Mouse (Mus musculus): ENCODE results near the gene Fndc8.

The Fndc8 gene

GRCm38 (mm10) chr11:82870173-82871030 lies 21.5 kb upstream of the Fndc8 start:
- DNase-seq: peak; percentile 81

- peak; percentile 99 for DNase-seq
These were observed 20.9 kb upstream of the Fndc8 start, which contains the start of gene Rffl for GRCm38 (mm10) chr11:82871031-82871446. Gene Rffl, minus strand, starts transcription at chr11:82871210.

- DNase-seq: no peak
These were observed 17.0 kb upstream of the Fndc8 start for GRCm38 (mm10) chr11:82874924-82875323.

GRCm38 (mm10) chr11:82875631-82876030 lies 16.3 kb upstream of the Fndc8 start:
- DNase-seq: no peak

DNA sequence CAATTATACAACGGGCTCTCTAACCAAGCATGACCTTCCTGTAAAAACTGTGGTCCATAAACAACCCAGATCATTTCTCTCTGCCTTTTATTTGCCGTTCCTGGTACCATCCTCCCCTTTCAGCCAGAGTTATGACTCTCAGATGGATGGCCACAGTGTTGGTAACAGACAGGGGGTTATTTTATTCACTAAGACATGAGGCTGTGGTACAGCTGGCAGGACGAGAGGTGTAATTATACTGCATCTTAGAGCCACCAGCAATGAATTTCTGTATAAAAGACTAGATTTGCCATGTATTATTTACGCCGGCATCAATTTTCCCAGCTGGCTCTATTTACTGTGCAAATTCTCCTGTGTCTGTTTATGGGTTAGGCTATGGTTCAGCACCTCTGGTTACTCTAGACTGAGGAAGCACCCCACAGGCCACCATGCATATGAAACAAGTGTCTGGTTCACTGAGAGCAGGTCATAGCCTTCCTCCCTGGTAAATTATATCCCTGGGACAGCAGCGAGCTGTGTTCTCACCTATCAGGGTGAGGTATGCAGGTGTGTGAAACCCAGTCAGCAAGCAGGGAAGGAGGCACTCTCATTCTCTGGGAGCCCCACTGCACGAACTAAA lies 14.1 kb upstream of the Fndc8 start:
- DNase-seq: no peak

GRCm38 (mm10) chr11:82883180-82883579 lies 8.7 kb upstream of the Fndc8 start:
- DNase-seq: no peak

GRCm38 (mm10) chr11:82886559-82886958 lies 5.4 kb upstream of the Fndc8 start:
- no peak for DNase-seq

DNA sequence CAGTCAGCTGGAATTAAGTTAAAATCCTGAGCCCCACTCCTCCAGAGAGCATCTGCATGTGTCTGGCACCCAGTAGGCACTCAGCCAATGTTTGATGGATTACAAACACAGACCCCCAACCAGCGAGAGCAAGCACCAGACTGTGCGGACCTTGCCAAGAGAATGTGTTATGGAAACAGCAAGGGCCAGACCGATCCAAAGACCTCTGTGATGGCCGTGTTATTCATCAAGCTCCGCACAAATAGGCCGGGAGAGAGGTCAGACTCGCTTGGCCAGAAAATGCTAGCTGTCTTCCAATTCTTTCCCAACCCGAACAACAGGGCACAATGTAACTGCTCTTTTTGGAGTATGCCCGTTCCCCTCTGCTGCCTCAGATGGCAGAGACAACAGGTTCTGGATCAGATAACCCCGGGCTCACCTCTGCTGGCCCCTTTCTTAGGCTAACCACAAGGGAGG lies 3.4 kb upstream of the Fndc8 start:
- peak; percentile 51 for DNase-seq

GRCm38 (mm10) chr11:82889524-82890341 lies 2.2 kb upstream of the Fndc8 start:
- peak; percentile 45 for DNase-seq

DNA sequence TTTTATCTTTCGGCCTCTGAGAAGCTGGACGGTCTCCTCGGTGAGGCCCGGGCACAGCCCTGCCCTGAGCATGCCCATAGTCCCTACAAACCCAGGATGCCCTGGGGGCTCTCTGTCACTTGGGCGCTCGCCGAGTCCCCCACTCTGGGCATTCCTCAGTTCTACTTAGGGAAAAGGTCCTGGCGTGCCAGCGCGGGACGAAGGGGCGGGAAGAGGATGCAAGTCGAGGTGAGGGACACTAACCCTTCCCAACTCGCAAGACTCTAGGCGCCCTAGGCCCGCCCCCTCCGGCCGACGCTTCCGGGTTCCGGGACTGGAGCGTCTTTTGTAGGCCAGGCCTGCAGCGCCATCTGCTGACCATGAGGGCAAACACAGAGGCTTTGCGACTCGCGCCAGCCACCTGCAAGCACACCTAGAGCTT lies 1.6 kb upstream of the Fndc8 start, which contains the start of gene Rad51d:
Gene Rad51d (minus strand): TSS at position 273 of the 421 bp plus-strand sequence.
- DNase-seq: peak; percentile 97

DNA sequence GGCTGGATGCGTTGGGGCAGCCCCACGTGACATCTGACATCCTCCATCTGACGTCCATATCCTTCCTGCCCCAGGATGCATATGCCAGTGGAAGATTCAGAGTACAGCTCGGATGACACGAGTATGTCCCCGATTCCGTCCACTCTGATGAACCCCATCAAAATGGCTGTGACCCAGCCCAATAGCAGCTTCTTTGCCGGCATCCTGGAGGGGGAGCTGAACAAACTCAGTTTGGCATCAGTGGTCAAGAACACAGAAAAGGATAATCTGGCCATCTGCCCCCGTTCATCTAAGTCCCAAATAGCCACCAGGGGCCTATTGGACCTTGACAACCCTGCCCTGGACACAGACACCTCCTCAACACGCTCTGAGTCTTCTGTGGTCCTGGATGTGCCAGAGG lies 5.6 kb downstream of the Fndc8 start:
- DNase-seq: peak; percentile 41

GRCm38 (mm10) chr11:82899720-82900119 lies 7.8 kb downstream of the Fndc8 start:
- no peak for DNase-seq

DNA sequence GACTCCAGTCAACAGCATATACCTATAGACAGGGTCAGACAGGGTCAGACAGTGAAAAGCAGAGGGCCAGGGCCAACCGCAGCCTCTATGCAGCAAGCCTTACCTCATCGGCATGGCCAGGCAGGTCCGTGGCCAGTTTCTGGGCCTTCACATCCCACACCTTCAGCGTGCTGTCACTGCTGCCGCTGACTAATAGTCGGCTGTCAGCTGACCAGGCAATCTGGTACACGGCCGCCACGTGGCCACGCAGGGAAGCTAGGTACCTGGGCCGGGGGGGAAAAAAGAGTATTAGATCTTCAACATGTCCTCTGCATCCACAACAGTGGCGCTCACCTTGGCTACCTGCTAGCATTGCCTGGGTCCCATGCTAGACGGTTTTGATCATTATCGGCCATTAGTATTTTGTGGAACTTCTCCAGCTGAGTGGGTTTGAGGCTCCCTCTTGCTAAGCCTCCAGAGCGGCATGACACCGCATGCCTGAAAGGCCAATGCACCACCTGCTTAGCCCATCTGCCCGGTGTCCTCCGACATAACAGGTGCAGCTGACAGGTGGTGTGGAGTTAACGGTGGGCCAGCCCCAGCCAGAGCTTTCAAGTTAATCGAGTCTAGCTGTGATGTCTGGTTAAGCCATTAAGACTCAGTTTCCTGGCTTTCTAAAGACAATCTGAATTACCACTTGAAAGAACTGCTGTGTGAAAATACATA lies 9.8 kb downstream of the Fndc8 start:
- DNase-seq: no peak

DNA sequence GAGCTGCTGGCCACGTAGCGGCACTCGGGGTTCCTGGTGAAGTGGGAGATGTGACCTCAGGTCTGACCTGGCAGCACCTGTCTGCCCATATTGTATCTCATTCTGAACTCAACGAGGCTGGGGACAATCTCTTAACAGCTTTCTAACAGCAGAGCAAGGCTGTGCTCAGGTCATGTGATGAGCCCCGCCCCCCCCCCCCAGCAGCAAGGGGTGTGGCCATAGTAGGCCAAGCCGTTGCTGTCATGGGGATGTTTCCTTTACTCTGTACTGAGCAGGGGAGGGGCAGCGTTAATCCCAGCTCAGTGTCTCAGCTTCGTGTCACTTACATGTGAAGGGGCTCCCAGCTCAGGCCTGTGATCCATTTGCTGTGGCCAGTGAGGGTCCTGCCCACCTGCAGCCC lies 13.0 kb downstream of the Fndc8 start:
- DNase-seq: no peak

- no peak for DNase-seq
These were observed 13.9 kb downstream of the Fndc8 start for GRCm38 (mm10) chr11:82905816-82906215.

DNA sequence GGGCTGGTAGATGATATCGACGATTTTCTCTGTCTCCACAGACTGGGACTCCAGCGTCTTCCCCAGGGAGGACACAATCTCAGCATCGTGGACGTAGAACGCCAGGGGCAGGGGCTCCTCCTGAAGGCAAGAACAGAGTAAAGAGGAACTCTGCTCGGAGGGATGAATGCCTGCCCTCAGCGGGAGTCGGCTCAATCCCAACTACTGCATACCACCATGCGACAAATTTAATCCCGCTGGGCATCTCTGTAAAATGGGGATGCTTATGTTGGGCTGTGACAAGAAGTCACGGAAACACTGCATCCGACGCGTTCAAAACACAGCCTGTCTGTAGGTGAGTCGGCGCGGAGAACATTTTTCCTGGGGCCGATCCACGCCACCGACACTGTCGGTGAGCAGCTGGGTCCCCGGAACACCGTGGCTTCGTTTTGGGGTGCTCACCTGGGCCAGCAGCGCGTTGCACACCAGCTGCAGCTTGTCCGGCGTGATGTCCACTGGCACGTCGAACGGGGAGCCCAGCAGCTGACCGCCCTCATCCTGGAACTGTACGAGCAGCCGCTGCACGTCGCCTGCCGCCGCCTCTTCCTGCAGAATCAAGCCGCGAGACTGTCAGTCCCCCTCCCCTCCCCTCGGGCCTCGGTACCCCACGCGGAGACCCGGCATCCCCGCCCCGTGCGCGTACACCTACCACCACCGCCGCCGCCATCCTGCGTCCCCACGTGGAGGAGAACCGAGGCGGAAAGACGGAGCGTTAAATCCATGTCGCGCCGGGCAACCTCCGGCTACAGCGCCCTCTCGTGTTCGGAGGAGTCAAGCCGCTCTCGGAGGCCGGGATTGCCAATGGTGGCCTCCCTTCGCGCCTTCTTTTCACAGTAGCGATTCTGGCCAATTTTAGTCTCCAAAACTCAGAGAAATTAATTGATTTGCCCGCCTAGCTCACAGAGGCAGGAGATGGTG lies 16.0 kb downstream of the Fndc8 start, which contains the start of gene Nle1:
Gene Nle1 (minus strand): TSS at position 761 of the 957 bp plus-strand sequence.
- peak; percentile 95 for DNase-seq

DNA sequence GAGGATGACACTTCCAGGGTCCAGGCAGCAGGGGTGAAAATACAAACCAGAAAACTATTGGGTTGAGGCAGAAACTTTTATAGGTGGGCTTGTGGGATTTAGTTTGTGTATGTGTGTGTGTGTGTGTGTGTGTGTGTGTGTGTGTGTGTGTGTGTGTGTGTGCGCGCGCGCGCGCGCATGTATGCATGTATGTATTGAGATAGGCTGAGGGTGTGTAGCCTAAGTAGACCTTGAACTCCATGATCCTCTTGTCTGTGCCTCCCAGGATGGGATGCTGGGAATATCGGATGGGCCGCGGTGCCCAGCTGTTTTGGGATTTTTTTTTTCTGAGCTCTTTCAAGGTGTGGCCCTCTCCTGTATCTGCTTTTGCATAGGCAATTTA lies 16.7 kb downstream of the Fndc8 start:
- DNase-seq: no peak

DNA sequence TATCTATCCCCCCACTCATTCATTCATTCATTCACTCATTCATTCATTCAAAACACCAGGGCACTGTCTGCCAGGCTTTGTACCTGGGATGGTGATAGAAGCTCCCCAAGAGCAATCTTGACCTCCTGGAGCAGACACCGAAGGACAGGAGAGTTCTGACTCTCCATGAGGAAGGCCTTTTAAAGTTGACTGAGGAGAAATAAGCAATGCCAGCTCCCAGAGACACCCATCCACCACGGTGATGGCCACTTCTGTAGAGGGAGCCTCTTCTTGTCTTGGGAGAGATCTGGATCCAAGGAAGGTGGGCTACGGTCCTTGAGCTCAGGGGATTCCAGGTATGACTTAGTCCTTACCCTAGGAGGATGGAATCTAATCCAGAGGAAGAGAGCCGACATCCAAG lies 18.3 kb downstream of the Fndc8 start, which contains the start of gene Unc45b:
Gene Unc45b (plus strand): TSS at position 301 of the 400 bp plus-strand sequence.
- no peak for DNase-seq

DNA sequence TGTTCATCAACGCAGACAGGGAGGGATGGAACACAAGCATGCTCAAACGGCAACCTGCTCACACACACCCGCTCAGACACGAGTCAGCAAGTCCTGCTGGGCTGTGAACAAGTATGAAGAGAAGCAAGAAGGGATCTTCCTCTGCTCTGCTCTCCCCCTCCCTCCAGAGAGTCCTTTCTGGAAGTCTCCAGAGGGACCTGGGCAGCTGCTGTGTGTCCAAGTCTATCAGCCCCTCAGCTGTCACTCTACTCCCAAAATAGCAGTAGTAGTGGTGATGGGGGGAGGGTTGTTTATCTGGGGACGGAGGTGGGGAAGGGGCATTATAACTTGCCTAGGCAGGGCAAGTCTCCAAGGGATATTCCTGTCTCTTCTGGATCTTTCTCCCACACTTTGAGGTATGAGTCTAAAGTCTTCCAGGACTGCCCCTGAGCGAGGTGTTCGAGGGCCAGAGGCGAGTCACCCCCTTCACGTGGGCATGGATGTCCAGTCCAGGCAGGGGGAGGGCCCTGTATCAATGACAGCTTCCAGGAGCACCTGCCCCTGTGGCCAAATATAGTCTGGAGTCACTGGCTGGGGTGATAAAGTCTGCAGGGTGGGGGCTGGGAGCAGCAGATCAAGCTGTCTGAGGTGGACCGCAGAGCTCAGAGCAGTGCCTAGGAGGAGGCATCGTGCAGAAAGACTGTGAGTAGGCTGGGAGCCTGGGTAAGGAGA lies 18.9 kb downstream of the Fndc8 start:
- DNase-seq: no peak

DNA sequence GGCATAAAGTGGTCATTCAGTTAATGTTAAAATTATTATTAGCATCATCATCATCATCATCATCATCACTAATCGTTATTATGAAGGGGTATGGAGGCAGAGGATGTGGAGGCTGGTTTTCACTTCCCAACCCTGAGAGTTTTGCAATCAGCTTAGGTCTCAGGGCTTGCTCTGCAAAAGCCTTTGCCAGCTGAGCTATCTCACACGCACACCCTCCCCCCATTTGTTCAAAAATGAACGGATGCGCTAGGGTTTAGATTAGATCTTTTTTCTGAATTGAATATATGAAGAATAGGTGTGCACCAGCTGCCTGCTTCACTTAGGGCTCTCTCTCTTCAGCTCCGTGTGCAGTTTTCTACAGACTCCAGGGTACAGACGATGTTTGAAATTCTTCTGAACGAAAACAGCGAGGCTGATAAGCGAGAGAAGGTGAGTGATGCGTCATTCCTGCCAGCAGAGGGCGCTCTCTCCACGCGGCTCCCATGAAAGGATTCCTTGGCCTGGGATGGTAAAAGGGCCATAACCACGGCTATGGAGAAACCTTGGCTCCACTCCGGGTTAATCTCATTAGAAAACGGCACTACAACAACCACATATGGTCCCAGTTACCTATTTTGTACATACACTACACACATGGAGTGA lies 22.9 kb downstream of the Fndc8 start:
- peak; percentile 90 for DNase-seq

Data from kidney, postnatal 10 days (tissue).